Mouse (Mus musculus): ENCODE data around the gene Ncoa6. TPM values are rescaled to one million over a fixed set of nuclear protein-coding genes. Genes with fewer than 3 reads are reported as not detected.
A peak's percentile ranks its signal among the peaks of the same experiment; 100 is the strongest.

The Ncoa6 gene
- polyA plus RNA-seq, 1 experiment from 2014 or later = 9.2 TPM

DNA sequence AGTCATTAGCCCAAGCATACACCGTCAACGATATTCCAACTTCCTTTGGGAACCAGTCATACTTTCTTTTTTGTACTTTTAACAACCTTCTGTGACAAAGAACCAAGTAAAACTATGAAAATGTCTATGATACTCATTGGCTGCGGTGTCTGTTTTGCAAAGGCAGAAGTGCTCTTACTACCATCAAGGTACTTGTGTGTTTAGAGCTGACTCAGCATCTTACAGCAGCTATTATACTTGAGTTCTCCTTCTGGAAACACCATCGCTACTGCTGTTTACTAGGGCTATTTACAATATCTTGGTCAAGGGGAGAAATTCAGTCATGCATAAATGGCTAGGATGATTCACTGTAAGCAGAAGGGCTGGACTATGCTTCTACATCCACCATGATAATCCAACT, 71.8 kb downstream of the Ncoa6 start:
- peaks cover 58% of the 10 kb centered on the region for H3K36me3 ChIP-seq

DNA sequence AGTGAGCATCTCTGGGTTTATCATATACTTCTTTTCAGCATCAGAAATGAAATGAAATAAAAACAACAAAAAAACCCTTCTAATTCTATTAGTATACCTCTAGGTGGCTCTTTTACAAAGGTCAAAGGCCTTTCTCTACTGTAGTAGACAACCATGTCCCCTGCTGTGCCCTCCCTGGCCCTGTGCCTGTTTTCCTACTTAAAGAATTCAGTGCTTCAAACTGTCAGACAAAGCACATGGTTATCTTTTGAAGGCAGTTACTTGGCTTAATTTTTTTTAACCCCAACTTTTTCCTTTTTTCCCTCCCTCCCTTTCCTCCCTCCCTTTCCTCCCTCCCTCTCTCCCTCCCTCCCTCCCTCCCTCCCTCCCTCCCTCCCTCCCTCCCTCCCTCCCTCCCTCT, 73.4 kb downstream of the Ncoa6 start:
- ATAC-seq = no peak
- H3K9ac ChIP-seq = no peak overlapping the region

More for the DNA sequence above, 71.8 kb downstream of the Ncoa6 start:
- WGBS (ENCODE audit: insufficient replicate concordance) = 91% methylated on average over 4 of the region's 4 CpGs
- Histone ChIP-seq H3K27ac (no peak overlapping the region), H3K9me3 (replicated peaks) (no peaks in the 10 kb centered on the region), H3K4me2 (no peak overlapping the region), H3K9ac (no peak overlapping the region), H3K4me1 (no peaks in the 10 kb centered on the region), H3K4me3 (no peak overlapping the region), H3K27me3 (replicated peaks) (no peaks in the 10 kb centered on the region)
- no peak for ATAC-seq

DNA sequence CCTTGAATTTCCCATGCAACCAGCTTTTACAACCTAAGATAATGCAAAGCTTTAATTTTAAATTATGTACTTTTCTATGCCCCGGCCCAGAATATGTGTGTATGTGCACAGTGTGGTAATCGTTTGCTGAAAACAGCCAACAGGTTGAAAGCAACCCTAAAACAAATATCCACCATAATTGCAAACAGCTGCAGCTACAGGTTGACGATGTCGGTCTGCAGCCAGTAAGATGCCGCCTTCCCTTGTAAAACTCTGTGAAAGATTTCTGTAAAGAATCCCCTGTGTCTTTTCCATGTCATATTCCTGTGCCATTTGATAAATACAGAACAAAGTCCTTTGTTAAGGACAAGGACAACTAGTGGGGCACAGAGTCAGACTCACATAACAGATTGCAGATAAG, 79.1 kb downstream of the Ncoa6 start:
- Histone ChIP-seq H3K27me3 (replicated peaks) (no peaks in the 10 kb centered on the region), H3K36me3 (peaks cover 58% of the 10 kb centered on the region), H3K4me2 (no peak overlapping the region), H3K9me3 (replicated peaks) (no peaks in the 10 kb centered on the region), H3K4me3 (no peak overlapping the region), H3K27ac (no peak overlapping the region), H3K4me1 (no peaks in the 10 kb centered on the region), H3K9ac (no peak overlapping the region)
- 78% methylated on average over 5 of the region's 5 CpGs for WGBS (ENCODE audit: insufficient replicate concordance)
- no peak for ATAC-seq

More for the DNA sequence above, 73.4 kb downstream of the Ncoa6 start:
- H3K36me3 ChIP-seq = peaks cover 58% of the 10 kb centered on the region
- no peaks in the 10 kb centered on the region for H3K9me3 ChIP-seq (replicated peaks)
- no peak overlapping the region for H3K4me3 ChIP-seq
- no peak overlapping the region for H3K27ac ChIP-seq
- no peak overlapping the region for H3K4me2 ChIP-seq
- H3K4me1 ChIP-seq = no peaks in the 10 kb centered on the region
- no peaks in the 10 kb centered on the region for H3K27me3 ChIP-seq (replicated peaks)

DNA sequence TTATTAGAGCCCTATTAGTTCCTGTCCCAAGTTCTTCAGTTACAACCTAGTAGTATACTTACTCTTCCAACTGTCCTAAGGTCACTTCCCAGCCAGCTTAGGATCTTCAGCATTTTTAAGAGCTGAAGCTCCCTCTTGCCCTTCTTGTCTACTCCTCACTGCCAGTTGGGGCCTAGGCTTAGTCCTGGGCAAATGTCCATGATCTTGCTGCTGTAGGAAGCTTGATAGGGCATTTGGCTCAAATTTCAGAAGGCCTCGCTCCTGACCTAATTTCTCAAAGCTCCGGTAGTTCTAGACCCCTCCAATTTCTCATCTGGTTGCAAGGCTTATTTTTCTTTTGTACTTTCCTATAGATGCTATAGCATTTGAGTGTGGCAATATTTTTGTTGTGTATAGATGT, 85.1 kb downstream of the Ncoa6 start:
- no peak for ATAC-seq
- 74% methylated on average over 2 of the region's 2 CpGs for WGBS (ENCODE audit: insufficient replicate concordance)
- Histone ChIP-seq H3K9ac (no peak overlapping the region), H3K4me2 (no peak overlapping the region), H3K4me1 (peaks cover 6% of the 10 kb centered on the region; the same call in 1 of the 2 replicates), H3K27ac (no peak overlapping the region), H3K4me3 (no peak overlapping the region), H3K27me3 (replicated peaks) (peaks cover 7% of the 10 kb centered on the region), H3K36me3 (peaks cover 24% of the 10 kb centered on the region), H3K9me3 (replicated peaks) (no peaks in the 10 kb centered on the region)

DNA sequence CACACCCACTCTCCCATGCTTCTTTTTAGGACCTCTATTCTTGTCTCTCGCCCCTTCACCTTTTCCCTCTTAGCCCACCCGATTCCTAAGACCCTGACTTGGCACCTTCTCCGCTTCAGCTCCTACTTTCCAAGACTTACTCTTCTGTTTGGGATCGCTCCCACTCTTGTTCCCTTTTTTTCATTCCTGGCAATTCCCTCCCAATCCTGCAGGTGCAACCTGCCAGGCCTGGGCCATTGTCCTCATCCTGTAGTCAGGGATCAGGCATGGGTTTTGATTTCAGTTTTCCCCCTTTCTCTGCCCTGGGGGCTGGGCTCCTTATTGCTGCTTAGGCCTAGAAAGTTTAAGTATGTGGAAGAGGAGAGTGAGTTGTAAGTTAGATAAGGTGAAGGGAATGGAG, 86.6 kb downstream of the Ncoa6 start:
- H3K4me2 ChIP-seq = no peak overlapping the region
- peaks cover 7% of the 10 kb centered on the region for H3K27me3 ChIP-seq (replicated peaks)
- H3K9ac ChIP-seq = no peak overlapping the region
- H3K4me1 ChIP-seq = peaks cover 19% of the 10 kb centered on the region
- H3K9me3 ChIP-seq (replicated peaks) = no peaks in the 10 kb centered on the region
- H3K4me3 ChIP-seq = no peak overlapping the region
- no peak overlapping the region for H3K27ac ChIP-seq
- 63% methylated on average over 4 of the region's 4 CpGs for WGBS (ENCODE audit: insufficient replicate concordance)
- peaks cover 24% of the 10 kb centered on the region for H3K36me3 ChIP-seq
- ATAC-seq = no peak

DNA sequence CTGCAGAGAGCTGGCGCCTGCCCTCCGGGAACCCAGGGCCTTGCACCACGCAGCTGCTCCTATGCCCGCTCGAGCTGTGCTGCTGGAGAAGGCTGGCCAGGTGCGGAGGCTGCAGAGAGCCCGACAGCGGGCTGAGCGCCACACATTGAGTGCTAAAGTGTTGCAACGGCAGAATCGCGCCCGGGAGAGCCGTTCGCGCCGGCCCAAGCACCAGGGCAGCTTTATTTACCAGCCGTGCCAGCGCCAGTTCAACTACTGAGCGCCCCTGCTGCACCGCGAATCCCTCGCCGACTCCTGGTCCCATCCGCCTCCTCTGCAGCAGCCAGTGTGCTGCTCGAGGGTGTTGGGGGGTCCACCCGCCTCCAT, 87.2 kb downstream of the Ncoa6 start:
- Histone ChIP-seq H3K4me2 (no peak overlapping the region), H3K9me3 (replicated peaks) (no peaks in the 10 kb centered on the region), H3K27ac (no peak overlapping the region), H3K27me3 (replicated peaks) (peaks cover 7% of the 10 kb centered on the region), H3K36me3 (peaks cover 23% of the 10 kb centered on the region), H3K4me3 (no peak overlapping the region), H3K9ac (no peak overlapping the region), H3K4me1 (peaks cover 19% of the 10 kb centered on the region)
- no peak for ATAC-seq
- WGBS (ENCODE audit: insufficient replicate concordance) = 27% methylated on average over 27 of the region's 27 CpGs

DNA sequence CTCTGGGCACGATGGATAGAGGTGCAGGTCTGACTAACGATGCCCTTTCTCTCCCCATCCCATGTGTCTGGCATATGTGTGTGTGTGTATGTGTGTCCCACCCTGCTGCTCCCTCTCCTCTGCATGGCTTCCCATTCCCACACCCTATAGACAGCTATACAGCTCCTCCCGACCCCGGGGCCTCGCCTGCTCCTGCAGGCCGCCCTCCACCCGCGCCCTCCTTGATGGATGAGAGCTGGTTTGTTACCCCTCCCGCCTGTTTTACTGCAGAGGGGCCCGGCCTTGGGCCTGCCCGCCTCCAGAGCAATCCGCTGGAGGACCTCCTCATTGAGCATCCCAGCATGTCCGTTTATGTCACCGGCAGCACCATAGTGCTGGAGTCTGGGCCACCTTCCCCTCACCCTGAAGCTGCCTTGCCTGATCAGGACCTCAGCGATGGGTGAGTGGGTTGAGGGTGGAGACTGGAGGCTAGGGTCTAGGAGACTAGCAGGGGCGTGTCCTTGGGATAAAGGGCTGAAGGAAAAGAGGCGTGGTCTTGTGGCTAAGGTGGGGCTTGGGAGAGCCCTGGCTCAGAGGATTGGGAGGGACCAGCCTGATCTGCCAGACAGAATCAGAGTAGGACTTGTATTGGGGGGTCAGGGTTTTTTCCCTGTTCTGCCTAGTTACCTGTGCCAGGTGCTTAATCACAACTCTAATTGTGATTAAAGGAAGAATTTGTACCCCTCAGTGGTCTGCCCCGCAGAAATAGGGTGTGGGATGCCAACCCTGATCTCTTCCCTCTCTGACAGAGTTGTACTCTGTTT, 87.8 kb downstream of the Ncoa6 start:
- Histone ChIP-seq H3K27me3 (replicated peaks) (peaks cover 12% of the 10 kb centered on the region), H3K4me1 (peaks cover 24% of the 10 kb centered on the region), H3K4me3 (no peak overlapping the region), H3K27ac (no peak overlapping the region), H3K36me3 (peaks cover 17% of the 10 kb centered on the region), H3K9ac (no peak overlapping the region), H3K9me3 (replicated peaks) (no peaks in the 10 kb centered on the region), H3K4me2 (no peak overlapping the region)
- ATAC-seq = no peak
- 61% methylated on average over 17 of the region's 18 CpGs for WGBS (ENCODE audit: insufficient replicate concordance)

DNA sequence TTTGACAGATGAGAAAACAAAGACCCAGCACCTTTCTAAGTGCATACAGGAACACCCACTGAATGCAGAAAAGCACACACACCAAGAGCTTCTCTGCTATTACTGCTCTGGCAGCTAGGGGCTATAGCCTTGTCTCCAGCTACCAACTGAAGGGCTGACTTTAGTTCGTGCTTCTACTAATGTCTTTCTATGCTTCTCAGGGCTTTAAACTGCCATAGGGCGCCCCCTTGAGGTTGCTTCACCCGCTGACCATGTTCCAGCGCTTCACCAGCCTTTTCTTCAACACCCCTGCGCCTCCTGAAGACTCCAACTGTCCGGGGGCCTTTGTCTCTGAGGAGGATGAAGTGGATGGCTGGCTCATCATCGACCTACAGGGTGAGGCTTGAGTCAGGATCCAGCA, 88.6 kb downstream of the Ncoa6 start:
- WGBS (ENCODE audit: insufficient replicate concordance) = 24% methylated on average over 7 of the region's 7 CpGs
- Histone ChIP-seq H3K4me1 (peaks cover 27% of the 10 kb centered on the region), H3K9ac (no peak overlapping the region), H3K9me3 (replicated peaks) (no peaks in the 10 kb centered on the region), H3K36me3 (peaks cover 9% of the 10 kb centered on the region), H3K27ac (no peak overlapping the region), H3K27me3 (replicated peaks) (peaks cover 20% of the 10 kb centered on the region), H3K4me2 (no peak overlapping the region), H3K4me3 (no peak overlapping the region)
- ATAC-seq = no peak

DNA sequence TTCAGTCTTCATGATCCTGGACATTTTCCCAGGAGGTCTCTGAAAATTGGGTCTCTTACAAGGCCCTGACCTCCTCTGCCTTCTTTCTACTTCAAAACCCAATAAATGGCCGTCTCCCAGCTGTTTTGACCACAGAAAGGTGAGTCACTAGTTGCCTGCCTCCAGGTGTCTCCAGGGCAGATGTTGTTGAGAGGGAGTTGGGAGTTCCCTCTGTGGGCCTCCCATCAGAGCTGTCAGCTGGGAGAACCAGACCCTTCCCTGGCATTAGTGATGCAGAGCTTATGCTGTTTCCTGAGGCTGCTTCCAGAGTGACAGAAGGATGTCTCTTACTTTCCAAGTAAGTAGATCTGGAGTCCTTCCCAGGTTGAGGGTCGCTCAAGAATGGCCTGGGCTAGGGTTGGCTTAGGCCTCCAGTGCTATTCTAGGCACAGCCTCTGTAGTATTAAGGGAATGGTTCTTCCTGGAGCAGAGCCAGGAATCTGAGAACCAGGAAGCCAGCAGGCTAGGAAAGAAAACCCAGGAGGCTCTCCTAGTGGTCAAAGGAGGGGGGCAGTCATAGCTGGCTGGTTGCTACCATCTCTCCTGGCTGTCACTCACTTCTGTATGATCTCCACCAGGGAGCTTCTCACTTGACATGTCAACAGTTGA, 90.8 kb downstream of the Ncoa6 start:
- no peak overlapping the region for H3K27ac ChIP-seq

DNA sequence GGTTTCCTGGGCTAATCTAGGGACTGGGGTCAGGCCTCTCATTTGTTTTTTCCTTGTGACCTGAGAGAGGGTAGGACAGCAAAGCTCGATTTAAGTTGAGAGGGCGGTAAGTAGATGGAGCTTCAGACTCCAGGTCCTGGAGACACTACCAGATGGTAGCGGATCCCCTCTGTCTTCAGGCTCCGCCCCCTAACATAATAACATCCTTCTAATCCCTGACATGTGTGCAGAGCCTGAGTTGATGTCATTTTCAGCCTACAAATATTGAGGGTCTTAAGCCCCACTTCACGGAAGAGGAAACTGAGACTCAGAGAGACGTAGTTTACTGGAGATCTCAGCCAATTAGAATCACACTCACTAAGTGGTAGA, 91.4 kb downstream of the Ncoa6 start:
- no peak for ATAC-seq
- 27% methylated on average over 6 of the region's 6 CpGs for WGBS (ENCODE audit: insufficient replicate concordance)
- peak overlapping the region; percentile 91 for H3K4me2 ChIP-seq
- peak overlapping the region; percentile 93; the same call in 1 of the 2 replicates for H3K27ac ChIP-seq
- peaks cover 42% of the 10 kb centered on the region for H3K27me3 ChIP-seq (replicated peaks)
- H3K4me3 ChIP-seq = peak overlapping the region; percentile 78
- peak overlapping the region; percentile 76 for H3K9ac ChIP-seq
- H3K4me1 ChIP-seq = peaks cover 27% of the 10 kb centered on the region
- H3K9me3 ChIP-seq (replicated peaks) = no peaks in the 10 kb centered on the region
- H3K36me3 ChIP-seq = no peaks in the 10 kb centered on the region

More for the DNA sequence above, 90.8 kb downstream of the Ncoa6 start:
- Histone ChIP-seq H3K4me3 (0 out of 2 replicates have a peak overlapping the region, but pooled peaks have one; percentile 78), H3K9me3 (replicated peaks) (no peaks in the 10 kb centered on the region), H3K4me1 (peaks cover 27% of the 10 kb centered on the region), H3K4me2 (no peak overlapping the region), H3K9ac (no peak overlapping the region), H3K27me3 (replicated peaks) (peaks cover 42% of the 10 kb centered on the region), H3K36me3 (no peaks in the 10 kb centered on the region)
- WGBS (ENCODE audit: insufficient replicate concordance) = 77% methylated on average over 2 of the region's 2 CpGs
- no peak for ATAC-seq

DNA sequence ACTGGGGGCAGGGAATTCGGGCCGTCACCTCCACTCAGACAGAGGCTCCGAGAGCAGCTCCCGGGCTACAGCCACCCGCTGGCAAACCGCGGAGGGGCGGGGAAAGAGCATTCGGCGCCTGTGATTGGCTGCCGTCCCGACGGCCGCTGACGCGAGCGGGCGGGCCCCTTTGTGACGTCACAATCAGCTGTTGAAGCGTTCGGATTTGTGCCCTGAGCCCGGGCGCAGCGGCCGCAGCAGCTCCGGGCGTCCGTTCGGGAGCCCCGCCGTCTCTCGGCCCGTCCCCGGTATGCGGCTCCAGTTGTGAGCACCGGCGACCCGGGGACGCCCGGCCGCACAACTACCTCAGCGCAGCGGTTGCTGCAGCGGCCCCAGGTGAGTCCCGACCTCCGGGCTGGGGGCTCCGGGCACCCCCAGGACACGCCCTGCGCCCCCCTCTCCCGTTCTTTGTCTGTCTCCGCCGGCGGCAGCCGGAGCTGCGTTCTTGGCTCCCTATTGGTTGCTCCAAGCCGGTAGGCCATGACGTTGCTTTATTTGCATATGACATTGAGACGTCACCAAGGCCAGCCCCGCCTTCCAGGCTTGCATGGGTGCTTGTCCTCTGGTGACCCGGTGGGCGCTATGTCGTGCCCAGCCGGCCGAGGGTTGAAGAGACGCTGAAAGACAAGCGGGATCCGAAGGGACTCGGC, 91.9 kb downstream of the Ncoa6 start:
- Histone ChIP-seq H3K4me1 (peaks cover 26% of the 10 kb centered on the region), H3K9ac (peak overlapping the region; percentile 76), H3K27me3 (replicated peaks) (peaks cover 45% of the 10 kb centered on the region), H3K9me3 (replicated peaks) (no peaks in the 10 kb centered on the region), H3K4me2 (peak overlapping the region; percentile 91), H3K36me3 (no peaks in the 10 kb centered on the region), H3K4me3 (peak overlapping the region; percentile 78), H3K27ac (peak overlapping the region; percentile 93)
- peak; percentile 90 for ATAC-seq
- under 1% methylated on average over 68 of the region's 68 CpGs for WGBS (ENCODE audit: insufficient replicate concordance)

DNA sequence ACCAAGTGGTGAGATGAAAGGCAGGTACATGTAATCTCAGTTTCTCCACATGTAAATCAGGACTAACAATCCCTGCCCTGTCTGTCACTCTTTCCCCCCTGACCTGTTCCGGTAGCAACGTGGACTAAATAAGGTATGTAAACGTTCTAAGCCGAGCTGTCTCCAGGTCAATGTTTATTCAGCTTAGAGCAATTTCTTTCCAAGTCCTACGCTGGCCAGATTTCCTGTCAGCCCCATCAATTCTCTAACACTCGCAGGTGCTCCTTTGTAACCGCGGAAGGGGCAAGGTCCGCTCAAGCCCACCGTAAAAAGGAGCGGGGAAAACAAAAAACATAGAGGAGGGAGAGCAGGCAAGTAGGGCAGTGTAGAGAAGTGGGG, 92.6 kb downstream of the Ncoa6 start:
- peak overlapping the region; percentile 78 for H3K4me3 ChIP-seq
- no peak overlapping the region; the same call in 1 of the 2 replicates for H3K27ac ChIP-seq
- WGBS (ENCODE audit: insufficient replicate concordance) = 6% methylated on average over 11 of the region's 11 CpGs
- no peaks in the 10 kb centered on the region for H3K9me3 ChIP-seq (replicated peaks)
- peaks cover 42% of the 10 kb centered on the region for H3K27me3 ChIP-seq (replicated peaks)
- no peak for ATAC-seq
- H3K9ac ChIP-seq = peak overlapping the region; percentile 76
- H3K36me3 ChIP-seq = no peaks in the 10 kb centered on the region
- H3K4me2 ChIP-seq = peak overlapping the region; percentile 91
- peaks cover 20% of the 10 kb centered on the region for H3K4me1 ChIP-seq

All from liver, embryonic 12.5 days (tissue).